Mouse (Mus musculus): ENCODE measurements around the gene Kcnj14.

DNA sequence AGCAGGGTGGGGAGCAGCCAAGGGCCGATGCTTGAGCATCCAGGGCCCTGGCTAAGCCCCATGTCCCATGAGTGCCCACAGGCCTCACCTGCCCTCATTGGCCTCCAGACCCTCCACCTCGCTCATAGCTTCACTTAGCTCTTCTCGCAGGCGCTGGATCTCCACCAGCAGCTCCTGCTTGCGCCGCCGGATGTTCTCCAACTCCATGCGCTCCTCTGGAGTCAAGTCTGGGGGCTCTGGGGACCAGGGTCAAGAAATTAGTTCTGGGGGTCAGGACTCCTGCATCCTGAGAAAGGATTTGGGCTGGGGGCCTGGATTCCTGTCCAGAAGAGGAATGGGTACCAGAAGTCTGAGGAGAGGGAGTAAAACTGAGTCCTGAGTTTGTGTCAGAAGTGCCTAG is 11.7 kb downstream of the Kcnj14 start:
- TF ChIP-seq CTCF (IDR thresholded peaks at IDR 0.05; ENCODE audit: control insufficient read depth, insufficient read depth, insufficient read length), result no peak
- no peak for TF ChIP-seq MYOG (IDR thresholded peaks at IDR 0.05; ENCODE audit: control insufficient read depth, extremely low read depth, insufficient read length)

Measured in C2C12 (cell line).